Mouse (Mus musculus) lung, postnatal 25 days (tissue): ENCODE measurements around the gene Ccdc33.
A peak's percentile ranks its signal among the peaks of the same experiment; 100 is the strongest.

ENCODE experiments used
- DNase-seq: peaks from one replicate; pipeline ENCODE4 v3.0.0; 2022; ENCODE audit warnings: low spot score

Gene Ccdc33

DNA sequence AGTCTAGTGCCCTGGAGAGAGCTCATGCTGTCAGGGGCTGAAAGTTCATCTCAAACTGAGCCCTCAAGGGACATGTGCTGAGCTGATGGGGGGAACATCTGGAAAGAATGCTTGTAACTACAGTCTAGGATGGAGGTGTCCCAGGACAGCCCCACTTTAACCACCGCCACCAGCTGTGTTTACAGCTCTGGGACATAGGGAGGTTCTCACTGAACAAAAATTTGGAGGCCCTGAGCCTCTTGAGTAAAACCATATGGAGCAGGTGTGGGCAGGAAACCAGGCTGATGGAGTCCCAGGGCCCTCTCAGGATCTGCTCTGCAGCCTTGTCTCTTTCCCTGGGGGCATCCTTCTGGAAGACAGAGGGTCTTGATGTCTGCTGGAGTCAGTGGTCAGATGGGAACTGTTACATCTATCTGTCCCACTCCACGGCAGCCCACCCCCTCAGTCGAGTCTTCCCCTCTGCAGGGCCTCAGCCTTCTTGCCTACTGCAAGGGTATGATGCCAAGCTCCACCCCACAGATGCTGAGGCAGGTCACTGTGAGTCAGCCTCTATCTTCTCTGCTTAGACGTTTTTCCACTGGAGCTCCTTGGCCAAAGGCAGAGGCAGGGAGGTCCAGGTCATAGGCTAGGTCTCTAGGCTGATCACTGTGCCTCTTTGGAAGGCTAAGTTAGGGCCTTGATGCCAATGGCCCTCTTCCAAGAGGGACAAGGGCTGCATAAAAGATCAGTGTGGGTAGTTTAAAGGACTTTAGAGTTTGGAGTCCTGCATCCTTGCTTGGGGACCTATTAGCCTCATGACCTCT is 26.8 kb downstream of the Ccdc33 start:
- no peak for DNase-seq

DNA sequence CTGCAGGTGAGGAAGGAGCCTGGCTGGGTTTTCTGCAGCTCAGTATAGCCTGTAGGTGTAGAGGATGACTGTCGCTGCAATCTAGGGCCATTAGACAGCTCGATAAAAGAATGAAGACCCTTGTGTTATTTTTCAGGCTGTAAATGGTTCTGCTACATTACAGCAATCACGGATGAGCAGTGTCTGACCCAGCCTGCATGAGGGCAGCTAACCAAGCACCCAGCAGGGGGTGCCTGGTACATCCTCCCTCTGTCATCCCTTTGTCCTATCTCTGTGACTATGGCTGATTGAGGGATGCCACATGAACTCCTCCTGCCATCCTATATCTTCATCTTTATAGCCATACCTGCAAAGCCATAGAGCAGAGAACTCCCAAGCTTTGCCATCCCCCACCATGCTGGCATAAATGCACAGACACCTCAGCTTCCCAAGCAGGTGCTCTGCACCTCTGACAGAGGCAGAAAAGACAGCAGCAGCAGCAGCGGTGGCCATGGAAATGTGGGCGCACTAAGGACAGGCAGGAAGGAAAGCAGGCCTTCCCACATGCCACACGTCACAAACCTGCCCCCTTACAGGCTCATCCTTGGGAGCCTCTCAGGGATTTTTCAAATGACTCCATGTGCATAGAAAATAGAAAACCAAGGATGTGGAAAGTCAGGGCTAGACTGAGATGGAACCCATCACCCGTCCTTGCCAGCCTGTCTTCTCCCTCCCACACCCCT is 31.2 kb downstream of the Ccdc33 start:
- DNase-seq, result no peak

- no peak for DNase-seq
Observed at GRCm38 (mm10) chr9:58086861-58087260, 31.8 kb downstream of the Ccdc33 start.

- DNase-seq, result no peak
Observed at GRCm38 (mm10) chr9:58086203-58086602, 32.4 kb downstream of the Ccdc33 start.

- DNase-seq, result no peak
Observed at GRCm38 (mm10) chr9:58085074-58085473, 33.5 kb downstream of the Ccdc33 start.

- DNase-seq, result no peak
Observed at GRCm38 (mm10) chr9:58084586-58084985, 34.0 kb downstream of the Ccdc33 start.

DNA sequence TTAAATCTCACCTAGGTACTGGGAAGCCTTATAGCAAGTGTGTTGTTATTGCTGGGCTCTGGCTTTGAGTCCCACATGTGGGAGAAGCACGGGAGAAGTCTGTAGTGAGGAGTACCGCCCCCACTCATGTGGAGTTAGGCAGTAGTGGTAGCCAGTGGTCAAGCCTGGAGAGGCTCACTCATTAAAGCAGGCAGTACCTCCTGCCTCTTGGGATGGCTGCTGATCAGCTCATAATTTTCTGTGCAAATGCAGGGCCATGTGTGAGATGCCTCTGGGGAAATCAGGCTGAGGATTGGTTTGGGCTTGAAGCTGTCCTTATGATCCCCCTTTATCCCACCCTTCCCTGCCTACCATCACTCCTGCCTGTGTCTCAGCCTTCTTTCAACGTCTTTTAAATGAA is 44.1 kb downstream of the Ccdc33 start:
- no peak for DNase-seq

DNA sequence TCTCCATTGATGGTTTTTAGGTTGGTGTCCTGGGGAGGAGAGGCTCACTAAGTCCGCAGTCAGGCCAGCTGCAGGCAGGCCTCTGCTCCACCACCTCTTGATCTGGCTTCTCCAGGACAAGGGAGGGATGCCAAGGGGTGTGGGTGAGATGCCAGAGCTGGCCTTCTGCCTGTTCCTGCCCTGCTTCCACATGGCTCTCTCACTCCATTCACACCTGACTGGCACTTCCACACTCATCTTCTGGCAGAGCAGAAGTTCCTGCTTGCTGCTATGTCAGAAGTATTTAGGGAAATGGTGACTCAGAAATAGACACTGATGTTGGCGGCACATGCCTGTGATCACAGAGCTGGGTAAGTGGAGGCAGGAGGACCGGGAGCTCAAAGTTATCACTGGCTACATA is 51.1 kb downstream of the Ccdc33 start:
- no peak for DNase-seq

GRCm38 (mm10) chr9:58066731-58067095 is 51.9 kb downstream of the Ccdc33 start:
- DNase-seq, result no peak

- no peak for DNase-seq
Observed at GRCm38 (mm10) chr9:58065977-58066730, 52.5 kb downstream of the Ccdc33 start.

DNA sequence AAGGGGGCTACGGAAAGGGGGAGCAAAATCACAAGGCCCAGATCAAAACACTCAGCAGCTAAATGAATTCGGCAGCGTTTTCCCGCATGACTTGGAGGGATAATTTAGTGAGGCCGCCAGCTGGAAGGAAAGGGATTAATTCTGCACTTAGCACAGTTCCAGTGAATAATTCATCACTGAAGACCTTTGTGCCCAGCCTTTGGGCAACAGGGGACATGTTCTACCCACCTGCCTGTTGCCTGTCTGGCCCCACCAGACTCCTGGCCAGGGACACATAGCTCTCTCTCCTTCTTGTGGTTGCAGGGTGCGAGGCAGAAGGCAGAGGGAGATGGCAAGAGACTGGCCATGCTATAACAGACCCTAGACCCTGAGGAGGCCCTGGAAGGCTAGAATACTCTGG is 53.1 kb downstream of the Ccdc33 start:
- DNase-seq, result no peak

DNA sequence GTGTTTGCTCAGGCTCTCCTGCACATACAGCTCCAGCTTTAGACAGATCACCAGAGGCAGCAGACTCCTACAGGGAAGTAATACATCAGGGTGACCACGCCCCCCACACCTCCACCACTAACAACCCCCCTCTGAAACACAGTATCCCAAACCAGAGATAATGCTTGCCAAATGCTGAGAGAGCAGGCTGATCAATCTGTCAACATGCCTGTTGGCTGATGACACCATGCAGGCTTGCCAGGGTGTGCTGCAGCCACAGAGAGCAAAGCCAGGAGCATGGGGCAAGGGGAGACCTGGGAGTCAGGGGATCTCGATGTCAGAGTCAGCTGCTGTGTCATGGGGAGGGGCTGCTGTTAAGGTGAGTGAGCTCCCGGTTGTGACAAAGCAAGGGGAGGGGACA is 55.1 kb downstream of the Ccdc33 start, which contains the start of gene Stra6:
TSS of gene Stra6 (plus strand) at position 258 of the 400 bp plus-strand sequence.
- no peak for DNase-seq

GRCm38 (mm10) chr9:58060677-58061667 is 57.7 kb downstream of the Ccdc33 start:
- DNase-seq, result no peak

DNA sequence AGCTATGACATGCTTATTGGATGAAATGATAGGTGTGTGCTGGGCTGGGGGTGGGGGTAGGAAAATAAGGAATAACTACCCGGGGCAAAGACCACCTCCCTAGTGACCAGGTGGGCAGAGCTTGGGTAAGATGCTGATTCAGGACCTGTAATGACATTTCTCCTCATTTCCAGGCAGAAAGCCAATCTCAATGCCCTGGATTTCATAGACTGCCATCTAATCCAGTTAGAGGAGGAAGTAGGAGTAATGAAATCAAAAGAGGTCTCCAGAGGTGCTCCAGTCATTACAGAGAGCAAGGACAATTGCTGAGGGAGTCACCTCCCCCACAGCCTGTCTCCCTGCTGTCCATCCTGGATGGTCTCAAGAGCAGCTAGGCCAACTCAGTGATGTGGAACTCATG is 58.7 kb downstream of the Ccdc33 start:
- no peak for DNase-seq

GRCm38 (mm10) chr9:58055666-58056065 is 63.0 kb downstream of the Ccdc33 start:
- DNase-seq, result no peak

DNA sequence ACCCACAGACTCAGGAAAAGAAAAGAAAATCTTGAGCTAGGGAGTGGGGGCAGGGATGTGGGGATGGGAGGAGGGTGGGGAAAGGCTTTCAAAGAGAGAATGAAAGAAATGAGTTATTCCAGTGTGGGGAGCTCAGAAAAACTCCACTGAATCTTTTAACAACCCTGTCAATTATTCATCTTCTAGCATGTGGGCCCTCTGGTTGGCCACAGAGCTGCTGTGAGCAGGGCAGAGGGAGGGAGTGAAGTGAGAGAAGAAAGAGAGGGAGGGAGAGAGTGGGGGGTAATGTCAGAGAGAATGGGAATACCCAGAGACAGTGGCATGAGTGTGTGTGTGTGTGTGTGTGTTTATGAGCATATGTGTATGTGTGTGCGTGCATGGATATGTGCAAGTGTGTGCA is 64.6 kb downstream of the Ccdc33 start:
- DNase-seq, result no peak

DNA sequence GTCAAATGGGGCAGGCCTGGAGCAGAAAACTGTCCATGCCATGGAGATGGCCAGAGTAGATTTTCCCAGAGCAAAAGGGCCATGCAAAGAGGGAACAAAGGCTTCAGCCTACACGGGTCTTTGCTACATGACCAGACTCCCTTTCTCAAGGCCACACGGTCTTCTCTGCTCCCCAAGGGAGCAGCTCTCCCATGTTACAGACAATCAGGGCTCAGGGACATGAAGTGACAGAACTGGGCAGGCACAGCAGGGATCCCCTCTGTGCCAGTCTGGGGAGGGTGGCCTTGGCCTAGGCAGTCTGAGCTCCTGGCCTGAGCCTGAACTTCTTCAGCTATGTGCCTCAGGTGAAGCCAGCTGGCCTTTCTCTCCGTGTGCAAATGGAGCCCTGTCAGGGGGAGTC is 65.1 kb downstream of the Ccdc33 start:
- DNase-seq, result no peak

DNA sequence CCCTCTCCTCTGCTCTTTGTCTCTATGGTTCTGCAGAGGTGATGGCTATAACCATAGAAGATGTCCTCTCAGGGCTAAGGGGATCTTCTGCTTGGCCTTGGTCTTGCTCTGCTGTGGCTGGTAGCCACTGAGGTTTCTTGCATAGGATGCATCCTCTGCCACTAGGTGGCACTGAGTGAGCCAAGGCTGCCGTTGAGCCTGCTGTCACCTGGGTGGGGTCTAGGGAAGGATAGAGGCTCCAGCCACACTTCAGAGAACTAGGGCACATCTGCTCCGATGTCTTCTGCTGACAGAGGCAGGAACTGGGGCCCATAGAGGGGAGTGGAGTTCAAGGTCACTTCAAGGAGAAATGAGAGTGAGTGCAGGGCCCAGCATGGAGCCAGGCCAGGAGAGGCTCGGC is 65.5 kb downstream of the Ccdc33 start:
- peak; percentile 28 for DNase-seq

- no peak for DNase-seq
Observed at GRCm38 (mm10) chr9:58051937-58052336, 66.7 kb downstream of the Ccdc33 start.

DNA sequence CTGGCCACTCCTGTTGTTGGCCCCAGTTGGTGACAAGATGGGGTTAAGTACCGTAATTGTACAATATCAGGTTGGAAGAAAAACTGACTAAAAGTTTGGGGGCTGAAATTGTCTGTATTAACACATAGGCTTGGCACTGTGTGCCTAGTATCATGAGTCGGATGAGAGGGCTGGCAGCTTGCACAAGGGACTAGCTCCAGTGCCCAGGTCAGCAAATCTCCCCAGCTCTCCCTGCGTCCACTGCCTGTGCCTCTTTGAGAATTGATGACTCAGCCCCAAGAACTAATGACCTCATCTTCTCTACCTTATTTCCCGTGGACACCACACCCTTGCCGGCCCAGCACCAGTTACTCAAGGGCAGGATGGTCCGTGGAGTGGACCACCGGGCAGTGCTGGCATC is 68.8 kb downstream of the Ccdc33 start:
- DNase-seq, result no peak

GRCm38 (mm10) chr9:58049186-58049585 is 69.4 kb downstream of the Ccdc33 start:
- no peak for DNase-seq

GRCm38 (mm10) chr9:58048621-58049020 is 70.0 kb downstream of the Ccdc33 start:
- no peak for DNase-seq
